Mouse (Mus musculus) forebrain, postnatal 0 days (tissue): ENCODE measurements around the gene Hnrnph1. TPM values are rescaled to one million over a fixed set of nuclear protein-coding genes. Genes with fewer than 3 reads are reported as not detected.
A peak's percentile ranks its signal among the peaks of the same experiment; 100 is the strongest.

Source experiments
- ATAC-seq: fragments of 200-750 bp; cut with Nextera tagmentation; 2 replicates; pipeline ENCODE4 v1.8.0; 2017; ENCODE audit warnings: mild to moderate bottlenecking, moderate library complexity
- DNase-seq: peaks from one replicate; pipeline ENCODE4 v3.0.0-alpha.2; 2015
- H3K27ac ChIP-seq: fragments of 300-500 bp; sonication (generic); 2 replicates; pipeline ENCODE4 v1.5.1; 2014; ENCODE audit warnings: low read depth, mild to moderate bottlenecking, antibody characterized with exemption, low read length, moderate library complexity, mixed read lengths
- H3K27me3 ChIP-seq: fragments of 300-500 bp; sonication (generic); 2 replicates; pipeline ENCODE4 v1.6.1; 2014; ENCODE audit warnings: mild to moderate bottlenecking, low read length, mixed read lengths; ENCODE audit not compliant: insufficient read depth
- H3K36me3 ChIP-seq: fragments of 300-500 bp; sonication (generic); 2 replicates; pipeline ENCODE4 v1.6.1; 2014; ENCODE audit warnings: mild to moderate bottlenecking, moderate library complexity; ENCODE audit not compliant: insufficient read depth
- H3K4me1 ChIP-seq: fragments of 300-500 bp; sonication (generic); 2 replicates; pipeline ENCODE4 v1.6.1; 2014; ENCODE audit warnings: antibody characterized with exemption; ENCODE audit not compliant: insufficient read depth
- H3K4me2 ChIP-seq: fragments of 300-500 bp; sonication (generic); 2 replicates; pipeline ENCODE4 v1.6.1; 2014; ENCODE audit warnings: low read depth, mild to moderate bottlenecking, moderate library complexity
- H3K4me3 ChIP-seq: fragments of 300-500 bp; sonication (generic); 2 replicates; pipeline ENCODE4 v1.5.1; 2014; ENCODE audit warnings: low read depth, low read length, mixed read lengths
- H3K9ac ChIP-seq: fragments of 300-500 bp; sonication (generic); 2 replicates; pipeline ENCODE4 v1.6.1; 2014; ENCODE audit warnings: mild to moderate bottlenecking
- H3K9me3 ChIP-seq: fragments of 300-500 bp; sonication (generic); 2 replicates; pipeline ENCODE4 v1.6.1; 2016; ENCODE audit warnings: low read length
- CTCF ChIP-seq: sonication (generic); IDR thresholded peaks from 2 replicates; pipeline ENCODE4 v1.5.1; 2016; ENCODE audit warnings: antibody characterized with exemption, control low read depth, low read depth
- WGBS: fragments of 180-500 bp; shearing (Covaris S2); extraction: QIAGEN DNeasy Blood & Tissue Kit; methylation state at CpG from one replicate; pipeline ENCODE4 v1.1.7; 2014; 5-methylcytosine and 5-hydroxymethylcytosine counted together
- polyA plus RNA-seq: library from polyadenylated mRNA; unstranded; fragments of >200 nt; fragmentation: Nextera tagmentation; extraction: Ambion mirVana; gene quantifications from 2 replicates; pipeline ENCODE4 v1.2.1, GENCODE M21; 2015
- total RNA-seq: library from RNA; depleted of rRNA; stranded (reverse); fragments of >200 nt; gene quantifications from 2 replicates; pipeline ENCODE4 v1.2.3, GENCODE M21; 2014

Hnrnph1 gene
- total and polyA plus RNA-seq, 2 experiments from 2014 or later, result 297 to 407 TPM

- H3K9ac ChIP-seq, result peak overlapping the region; percentile 100; the same call in 1 of the 2 replicates
- peak overlapping the region; percentile 75 for H3K4me2 ChIP-seq
- no peak for TF ChIP-seq CTCF
- ATAC-seq (no peak), DNase-seq (no peak)
- H3K27me3 ChIP-seq, result no peaks in the 10 kb centered on the region; the same call in 1 of the 2 replicates
- no peak overlapping the region for H3K27ac ChIP-seq
- H3K9me3 ChIP-seq, result no peaks in the 10 kb centered on the region
- WGBS, result 58% methylated on average over 12 of the region's 12 CpGs
- peak overlapping the region; percentile 99 for H3K4me3 ChIP-seq
- H3K4me1 ChIP-seq, result peaks cover 9% of the 10 kb centered on the region
- H3K36me3 ChIP-seq, result peaks cover 20% of the 10 kb centered on the region
These were observed 2.4 kb downstream of the Hnrnph1 start for GRCm38 (mm10) chr11:50379023-50379752.

- DNase-seq, result no peak
- no peak overlapping the region; the same call in 1 of the 2 replicates for H3K9ac ChIP-seq
- peaks cover 33% of the 10 kb centered on the region for H3K36me3 ChIP-seq
- no peaks in the 10 kb centered on the region for H3K27me3 ChIP-seq
- WGBS, result 11% methylated on average over 4 of the region's 4 CpGs
- H3K4me1 ChIP-seq, result peaks cover 9% of the 10 kb centered on the region
- peak overlapping the region; percentile 52 for H3K4me2 ChIP-seq
- no peak for ATAC-seq
- TF ChIP-seq CTCF, result no peak
- no peaks in the 10 kb centered on the region for H3K9me3 ChIP-seq
- H3K27ac ChIP-seq, result no peak overlapping the region
- peak overlapping the region; percentile 28 for H3K4me3 ChIP-seq
These were observed 4.5 kb downstream of the Hnrnph1 start for GRCm38 (mm10) chr11:50381311-50381710.

GRCm38 (mm10) chr11:50387167-50387679 is 10.4 kb downstream of the Hnrnph1 start:
- Histone ChIP-seq H3K9me3 (no peaks in the 10 kb centered on the region), H3K4me2 (no peak overlapping the region), H3K27ac (no peak overlapping the region), H3K4me3 (no peak overlapping the region), H3K27me3 (no peaks in the 10 kb centered on the region), H3K9ac (no peak overlapping the region), H3K36me3 (peaks cover 74% of the 10 kb centered on the region), H3K4me1 (no peaks in the 10 kb centered on the region)
- peak; percentile 24 for DNase-seq
- peak; percentile 12; the same call in 1 of the 2 replicates for ATAC-seq
- no peak for TF ChIP-seq CTCF
- WGBS, result 72% methylated on average over 3 of the region's 3 CpGs

- DNase-seq (peak; percentile 17), ATAC-seq (peak; percentile 14; the same call in 1 of the 2 replicates)
- H3K36me3 ChIP-seq, result peaks cover 75% of the 10 kb centered on the region
- H3K9ac ChIP-seq, result no peak overlapping the region
- H3K4me1 ChIP-seq, result no peaks in the 10 kb centered on the region
- no peak overlapping the region for H3K4me2 ChIP-seq
- no peak overlapping the region for H3K27ac ChIP-seq
- 87% methylated on average over 4 of the region's 4 CpGs for WGBS
- no peak overlapping the region for H3K4me3 ChIP-seq
- H3K27me3 ChIP-seq, result no peaks in the 10 kb centered on the region
- no peak for TF ChIP-seq CTCF
- H3K9me3 ChIP-seq, result no peaks in the 10 kb centered on the region
These were observed 10.9 kb downstream of the Hnrnph1 start for GRCm38 (mm10) chr11:50387697-50388096.

GRCm38 (mm10) chr11:50388217-50388929 is 11.6 kb downstream of the Hnrnph1 start:
- peaks cover 76% of the 10 kb centered on the region for H3K36me3 ChIP-seq

GRCm38 (mm10) chr11:50389011-50389410 is 12.2 kb downstream of the Hnrnph1 start:
- TF ChIP-seq CTCF, result no peak
- no peak overlapping the region for H3K4me3 ChIP-seq
- H3K27ac ChIP-seq, result no peak overlapping the region
- no peak for DNase-seq
- peaks cover 79% of the 10 kb centered on the region for H3K36me3 ChIP-seq
- no peaks in the 10 kb centered on the region for H3K27me3 ChIP-seq
- no peak for ATAC-seq
- H3K9me3 ChIP-seq, result no peaks in the 10 kb centered on the region
- H3K4me1 ChIP-seq, result no peaks in the 10 kb centered on the region
- no peak overlapping the region for H3K4me2 ChIP-seq
- H3K9ac ChIP-seq, result no peak overlapping the region
- WGBS, result 73% methylated on average over 3 of the region's 3 CpGs

More at GRCm38 (mm10) chr11:50388217-50388929, 11.6 kb downstream of the Hnrnph1 start:
- Histone ChIP-seq H3K9me3 (no peaks in the 10 kb centered on the region), H3K27me3 (no peaks in the 10 kb centered on the region), H3K9ac (no peak overlapping the region), H3K27ac (no peak overlapping the region), H3K4me3 (no peak overlapping the region), H3K4me2 (no peak overlapping the region), H3K4me1 (no peaks in the 10 kb centered on the region)
- 96% methylated on average over 3 of the region's 3 CpGs for WGBS
- no peak for DNase-seq
- no peak for ATAC-seq
- TF ChIP-seq CTCF, result no peak

GRCm38 (mm10) chr11:50389616-50390015 is 12.8 kb downstream of the Hnrnph1 start:
- H3K4me2 ChIP-seq, result no peak overlapping the region
- WGBS, result 70% methylated on average over 5 of the region's 5 CpGs
- ATAC-seq (no peak), DNase-seq (no peak)
- no peak for TF ChIP-seq CTCF
- H3K27ac ChIP-seq, result no peak overlapping the region
- H3K9me3 ChIP-seq, result no peaks in the 10 kb centered on the region
- H3K27me3 ChIP-seq, result no peaks in the 10 kb centered on the region
- H3K4me3 ChIP-seq, result no peak overlapping the region
- no peaks in the 10 kb centered on the region for H3K4me1 ChIP-seq
- H3K9ac ChIP-seq, result no peak overlapping the region
- peaks cover 82% of the 10 kb centered on the region for H3K36me3 ChIP-seq
